Mouse (Mus musculus) kidney, adult 9 months (tissue): ENCODE measurements at regions not wholly inside any gene's neighbourhood (a gene's known extent, or its start where the extent isn't known, plus 50 kb on each side); places are given as distances from the start of the nearest gene placed in this dataset.
A peak's percentile ranks its signal among the peaks of the same experiment; 100 is the strongest.

Experiments
- DNase-seq: peaks from one replicate; pipeline ENCODE4 v3.0.0; 2022

DNA sequence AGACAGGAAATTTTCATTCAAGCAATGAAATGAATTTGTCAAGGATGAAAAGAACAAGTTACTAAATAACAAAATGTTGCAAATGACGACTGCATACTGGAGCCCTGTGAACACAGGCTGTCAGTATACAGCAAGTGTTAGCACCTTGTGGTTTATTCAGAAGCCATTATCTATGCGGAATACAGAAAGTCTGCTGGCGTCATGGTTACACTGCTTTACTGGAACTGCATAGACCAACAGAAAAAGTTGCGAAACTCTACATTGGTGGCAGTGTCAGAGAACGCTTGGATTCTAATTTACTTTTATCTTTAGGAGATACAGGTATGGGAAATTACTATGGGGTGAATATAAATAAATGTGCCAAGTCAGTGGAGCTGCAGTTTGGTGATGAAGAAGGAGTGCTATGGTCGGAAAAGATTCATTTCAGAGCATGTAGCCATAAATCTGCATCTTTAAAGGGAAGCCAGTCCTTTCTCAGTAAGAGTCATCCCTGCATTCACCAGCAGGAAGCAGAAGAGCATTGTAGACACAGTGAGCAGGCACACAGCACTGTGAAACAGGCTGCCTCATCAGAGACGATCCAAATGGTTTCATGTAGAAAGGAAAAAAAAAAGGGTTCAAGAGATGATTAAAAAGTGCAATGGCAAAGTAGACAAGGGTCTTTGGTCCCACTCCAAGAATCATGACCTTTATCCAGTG, 586.3 kb downstream of the Kctd12 start:
- no peak for DNase-seq

- no peak for DNase-seq
Measured at GRCm38 (mm10) chr14:102392351-102392750, 590.1 kb downstream of the Kctd12 start.

DNA sequence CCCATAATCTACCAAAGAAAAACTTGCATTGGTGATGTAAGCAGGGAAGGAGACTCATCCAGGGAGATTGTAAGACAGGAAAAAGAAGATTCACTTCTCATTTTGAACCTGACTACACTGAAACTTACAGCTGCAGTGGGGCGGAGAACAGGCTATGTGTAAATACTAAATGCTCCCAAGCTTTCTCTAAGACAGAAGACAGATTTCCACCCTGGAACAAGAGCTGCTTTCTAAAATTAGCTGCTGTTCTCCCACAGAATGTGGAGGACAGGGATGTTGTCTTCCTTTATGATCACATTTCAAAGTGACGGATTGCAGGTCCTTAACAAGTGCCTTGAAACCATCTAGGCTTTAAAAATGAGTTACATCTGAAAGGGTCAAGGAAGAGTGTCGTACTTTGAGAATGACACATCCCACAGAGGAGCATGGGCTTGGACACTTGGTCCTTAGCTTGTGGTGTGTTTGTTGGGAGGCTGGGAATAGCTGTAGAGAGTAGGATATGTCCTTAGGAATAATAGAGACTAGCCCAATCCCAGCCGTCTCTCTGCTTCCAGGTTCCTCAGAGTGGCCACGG, 609.4 kb downstream of the Kctd12 start:
- DNase-seq, result no peak

DNA sequence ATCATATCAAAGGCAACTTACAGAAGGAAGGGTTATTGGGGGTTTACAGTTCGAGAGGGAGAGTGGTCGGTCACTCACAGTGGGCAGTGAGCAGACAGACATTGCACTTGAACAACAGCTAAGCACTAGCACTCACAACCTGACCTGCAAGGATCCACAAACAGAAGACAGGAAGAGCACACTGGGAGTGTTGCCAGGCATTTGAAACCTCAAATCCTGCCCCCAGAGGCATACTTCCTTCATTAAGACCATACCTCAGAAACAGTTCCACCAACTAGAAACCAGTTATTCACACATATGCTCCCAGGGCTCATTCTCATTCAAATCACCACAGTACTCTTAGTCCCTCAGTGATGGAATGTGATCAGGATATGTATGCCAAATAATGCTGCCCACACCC, 620.8 kb downstream of the Kctd12 start:
- no peak for DNase-seq

DNA sequence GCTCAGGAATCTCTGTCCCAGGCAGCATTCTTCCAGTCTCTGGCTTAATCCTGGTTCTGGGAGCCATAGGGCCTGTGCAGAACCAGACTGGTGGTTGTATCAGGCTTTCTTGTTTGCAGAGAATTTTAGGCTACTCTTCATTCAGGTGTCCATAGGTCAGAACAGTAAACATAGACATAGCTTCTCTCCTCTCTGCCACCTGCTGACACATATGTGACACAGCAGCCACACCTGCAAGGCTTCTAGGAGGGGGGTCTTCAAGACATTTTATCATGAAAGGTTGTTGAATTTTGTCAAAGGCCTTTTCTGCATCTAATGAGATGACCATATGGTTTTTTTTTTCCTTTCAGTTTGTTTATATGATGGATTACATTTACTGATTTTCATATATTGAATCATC, 599.7 kb downstream of the Lmo7 start:
- DNase-seq, result no peak

DNA sequence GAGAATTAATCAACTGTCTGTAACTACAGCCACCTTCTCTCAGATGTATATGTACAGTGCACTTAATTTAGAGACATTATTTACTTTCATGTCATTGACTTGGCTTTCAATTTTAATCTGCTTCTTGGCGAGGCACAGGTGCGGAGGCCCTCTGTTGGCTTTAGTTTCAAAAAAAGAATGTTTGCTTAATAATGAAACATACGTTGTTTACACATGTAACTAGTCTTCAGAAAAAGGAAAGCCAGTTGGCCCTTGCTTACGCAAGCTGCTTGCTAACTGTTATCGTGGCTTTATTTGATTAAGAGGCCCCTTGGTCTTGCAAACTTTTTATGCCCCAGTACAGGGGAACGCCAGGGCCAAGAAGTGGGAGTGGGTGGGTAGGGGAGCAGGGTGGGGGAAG, 576.6 kb downstream of the Lmo7 start:
- no peak for DNase-seq

- no peak for DNase-seq
Measured at GRCm38 (mm10) chr14:102302826-102303225, 573.1 kb downstream of the Lmo7 start.

GRCm38 (mm10) chr14:102300251-102300650, 570.5 kb downstream of the Lmo7 start:
- no peak for DNase-seq

GRCm38 (mm10) chr14:102291361-102291760, 561.6 kb downstream of the Lmo7 start:
- no peak for DNase-seq

- DNase-seq, result no peak
Measured at GRCm38 (mm10) chr14:102250076-102250475, 520.3 kb downstream of the Lmo7 start.

- no peak for DNase-seq
Measured at GRCm38 (mm10) chr14:102248581-102248980, 518.8 kb downstream of the Lmo7 start.

GRCm38 (mm10) chr14:102248023-102248422, 518.3 kb downstream of the Lmo7 start:
- DNase-seq, result no peak

GRCm38 (mm10) chr14:102243806-102244536, 514.2 kb downstream of the Lmo7 start:
- DNase-seq, result no peak

DNA sequence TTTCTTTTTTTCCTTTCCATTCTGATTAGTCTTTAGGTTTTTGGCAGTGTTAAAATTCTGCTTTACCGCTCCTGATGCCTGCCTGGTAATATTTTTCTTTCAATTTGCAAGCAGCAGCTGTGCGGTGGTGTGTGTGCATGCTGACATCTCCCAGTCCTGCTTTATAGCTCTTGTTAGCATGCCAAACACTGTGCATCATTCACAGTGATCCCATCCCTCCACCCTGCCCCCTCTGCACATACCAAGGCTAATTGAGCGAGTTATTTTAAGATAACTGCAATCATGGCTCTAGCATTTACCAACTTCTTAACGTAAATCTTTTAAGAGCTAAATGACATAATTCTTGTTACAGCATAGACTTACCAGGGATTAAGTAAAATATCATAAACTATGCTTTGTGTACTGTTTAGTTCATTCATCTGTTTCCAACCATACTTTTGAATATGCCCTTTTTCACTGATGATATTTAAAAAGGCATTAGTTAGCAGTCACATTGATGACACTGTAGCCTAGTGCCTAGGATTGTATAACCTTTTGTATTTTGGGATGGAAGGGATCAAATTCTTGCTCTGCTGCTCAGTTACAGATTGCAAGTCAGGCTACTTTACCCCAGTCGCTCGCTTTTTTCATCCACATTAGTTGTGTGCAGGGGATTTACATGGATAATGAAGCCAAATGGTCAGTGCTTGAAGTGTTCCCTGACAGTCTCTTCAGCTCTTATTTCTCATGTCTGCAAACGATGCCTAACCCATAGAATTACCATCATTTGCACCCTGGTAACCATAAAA, 487.0 kb downstream of the Lmo7 start:
- DNase-seq, result peak; percentile 4

- no peak for DNase-seq
Measured at GRCm38 (mm10) chr14:102215267-102215964, 485.7 kb downstream of the Lmo7 start.

DNA sequence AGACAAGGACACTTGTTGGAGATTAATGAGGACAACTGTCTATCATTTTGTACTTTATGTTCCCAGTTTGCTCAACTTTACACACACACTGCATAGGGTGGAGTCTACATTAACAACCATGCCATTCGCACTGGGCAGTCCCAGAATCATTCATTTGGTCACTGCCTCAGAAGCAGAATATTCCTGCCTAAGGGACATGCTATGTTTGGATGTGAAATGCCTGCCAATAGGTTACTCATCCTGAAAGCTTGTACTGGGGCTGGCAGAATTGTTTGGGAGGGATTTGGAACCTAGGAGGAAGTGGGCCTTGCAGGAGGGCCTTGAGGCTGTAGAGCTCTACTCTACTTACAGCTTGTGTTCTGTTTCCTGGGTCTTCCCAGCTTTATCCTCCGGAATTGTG, 482.3 kb downstream of the Lmo7 start:
- no peak for DNase-seq

DNA sequence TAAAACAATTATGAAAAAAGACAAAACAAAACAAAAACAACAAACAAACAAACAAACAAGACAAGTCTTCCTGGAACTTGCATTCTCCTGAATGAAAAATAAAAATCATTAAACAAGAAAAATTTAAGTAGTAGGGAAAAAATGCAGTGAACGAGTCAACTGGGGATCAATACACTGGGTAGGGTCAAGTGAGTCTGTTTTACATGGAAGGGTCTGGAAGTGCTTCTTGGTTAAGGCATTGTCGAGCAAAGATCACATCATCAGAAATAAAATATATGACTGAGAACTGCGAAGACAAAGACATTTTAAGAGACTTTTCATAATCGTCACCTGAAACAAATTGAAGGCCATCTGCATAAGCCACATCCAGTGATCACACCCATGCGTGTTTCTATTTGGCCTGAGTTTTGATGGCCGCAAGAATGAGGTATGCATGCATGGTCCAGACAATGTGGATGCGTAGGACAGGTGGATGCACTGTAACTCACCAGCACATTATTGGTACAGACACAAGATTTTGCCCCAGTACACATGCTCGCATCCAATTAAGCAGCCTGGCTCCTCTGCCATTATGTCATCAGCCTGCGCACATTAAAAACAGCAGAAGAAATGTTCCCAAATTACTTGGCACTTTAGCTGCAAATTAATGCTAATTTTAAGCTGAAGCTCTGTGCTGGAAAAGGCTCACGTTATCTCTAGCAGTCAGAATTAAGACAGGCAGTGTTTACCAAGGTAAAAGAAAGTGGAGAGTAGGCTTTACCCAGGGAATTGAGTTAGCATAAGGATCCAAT, 475.3 kb downstream of the Lmo7 start:
- DNase-seq, result no peak

- DNase-seq, result no peak
Measured at GRCm38 (mm10) chr14:102199430-102199829, 469.7 kb downstream of the Lmo7 start.

DNA sequence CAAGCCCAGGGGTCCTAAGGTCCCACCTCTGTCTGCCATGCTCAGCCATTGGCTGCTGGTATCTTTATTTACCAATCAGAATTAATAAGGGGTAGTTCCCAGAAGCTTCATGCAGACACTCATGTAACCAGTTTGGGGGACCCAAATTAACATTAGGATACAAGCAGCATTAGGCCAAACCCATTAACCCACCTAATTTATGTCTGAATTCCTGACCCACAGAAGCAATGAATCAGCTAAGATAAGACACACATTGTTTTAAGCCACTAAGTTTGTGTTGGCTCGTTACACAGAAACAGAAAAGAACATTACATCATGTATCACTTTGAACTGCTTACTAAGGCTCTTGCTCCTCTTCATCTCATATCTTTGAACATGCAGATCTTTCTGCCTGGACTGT, 461.0 kb downstream of the Lmo7 start:
- DNase-seq, result peak; percentile 4

DNA sequence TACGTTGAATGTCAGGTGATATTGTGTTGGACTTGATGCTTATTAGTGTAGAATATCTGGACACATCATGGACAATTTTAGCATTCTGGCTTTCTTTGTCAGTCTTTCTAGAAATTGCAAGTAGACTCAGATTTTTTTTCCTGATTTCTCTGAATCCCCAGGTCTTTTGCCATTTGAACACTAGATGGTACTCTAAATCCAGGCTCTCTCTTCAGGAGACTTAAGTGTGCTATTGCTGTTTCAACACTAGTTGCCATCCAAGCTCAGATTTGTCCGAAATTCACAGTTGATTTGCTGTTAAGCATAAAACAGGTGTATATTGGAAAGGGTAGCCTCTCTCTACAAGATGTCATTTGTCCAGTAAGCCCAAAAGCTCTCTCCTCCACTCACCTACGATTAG, 451.5 kb downstream of the Lmo7 start:
- peak; percentile 8 for DNase-seq

- DNase-seq, result no peak
Measured at GRCm38 (mm10) chr14:102171775-102172174, 442.0 kb downstream of the Lmo7 start.
